Mouse (Mus musculus): ENCODE data around the gene Gpr156. TPM values are rescaled to one million over a fixed set of nuclear protein-coding genes. Genes with fewer than 3 reads are reported as not detected.

The Gpr156 gene
- polyA plus RNA-seq, 1 experiment from 2014 or later = 0.26 TPM

- peak; percentile 33 for TF ChIP-seq CTCF (IDR thresholded peaks at IDR 0.05)
- TF ChIP-seq EP300 (IDR thresholded peaks at IDR 0.05) = no peak
- Histone ChIP-seq H3K27me3 (replicated peaks; ENCODE audit: insufficient read depth, low read length) (no peaks in the 10 kb centered on the region), H3K9ac (replicated peaks; ENCODE audit: low read depth) (no peak overlapping the region), H3K4me1 (ENCODE audit: insufficient read depth, low read depth, low read length) (no peaks in the 10 kb centered on the region), H3K9me3 (ENCODE audit: low read length) (no peaks in the 10 kb centered on the region), H3K4me3 (ENCODE audit: low read depth, low read length) (no peak overlapping the region), H3K4me2 (replicated peaks; ENCODE audit: low read depth, low read length) (no peak overlapping the region), H3K36me3 (ENCODE audit: insufficient read depth, low read length) (no peaks in the 10 kb centered on the region), H3K27ac (ENCODE audit: low read length) (no peak overlapping the region)
- WGBS = 80% methylated on average over 2 of the region's 2 CpGs
- ATAC-seq = no peak
- no peak for DNase-seq (ENCODE audit: low spot score)
These were observed 13.3 kb downstream of the Gpr156 start for GRCm38 (mm10) chr16:37929626-37930025.

- Histone ChIP-seq H3K27ac (ENCODE audit: low read length) (no peak overlapping the region), H3K36me3 (ENCODE audit: insufficient read depth, low read length) (no peaks in the 10 kb centered on the region), H3K27me3 (replicated peaks; ENCODE audit: insufficient read depth, low read length) (no peaks in the 10 kb centered on the region), H3K9ac (replicated peaks; ENCODE audit: low read depth) (no peak overlapping the region), H3K4me1 (ENCODE audit: insufficient read depth, low read depth, low read length) (no peaks in the 10 kb centered on the region), H3K9me3 (ENCODE audit: low read length) (no peaks in the 10 kb centered on the region), H3K4me2 (replicated peaks; ENCODE audit: low read depth, low read length) (no peak overlapping the region), H3K4me3 (ENCODE audit: low read depth, low read length) (no peak overlapping the region)
- no peak for ATAC-seq
- no peak for DNase-seq (ENCODE audit: low spot score)
- TF ChIP-seq EP300 (IDR thresholded peaks at IDR 0.05) = no peak
- WGBS = 77% methylated on average over 2 of the region's 2 CpGs
These were observed 18.6 kb downstream of the Gpr156 start for GRCm38 (mm10) chr16:37934932-37935331.

- TF ChIP-seq EP300 (IDR thresholded peaks at IDR 0.05) (no peak), CTCF (IDR thresholded peaks at IDR 0.05) (no peak)
- Histone ChIP-seq H3K27me3 (replicated peaks; ENCODE audit: insufficient read depth, low read length) (no peaks in the 10 kb centered on the region), H3K36me3 (ENCODE audit: insufficient read depth, low read length) (no peaks in the 10 kb centered on the region), H3K9me3 (ENCODE audit: low read length) (no peaks in the 10 kb centered on the region), H3K4me1 (ENCODE audit: insufficient read depth, low read depth, low read length) (no peaks in the 10 kb centered on the region), H3K9ac (replicated peaks; ENCODE audit: low read depth) (no peak overlapping the region), H3K4me3 (ENCODE audit: low read depth, low read length) (no peak overlapping the region), H3K27ac (ENCODE audit: low read length) (no peak overlapping the region), H3K4me2 (replicated peaks; ENCODE audit: low read depth, low read length) (no peak overlapping the region)
- 76% methylated on average over 8 of the region's 8 CpGs for WGBS
- DNase-seq (ENCODE audit: low spot score) (no peak), ATAC-seq (no peak)
These were observed 21.0 kb downstream of the Gpr156 start for GRCm38 (mm10) chr16:37937276-37937675.

- peak; percentile 67 for ATAC-seq
- 59% methylated on average over 15 of the region's 17 CpGs for WGBS
- Histone ChIP-seq H3K36me3 (ENCODE audit: insufficient read depth, low read length) (no peaks in the 10 kb centered on the region), H3K4me3 (ENCODE audit: low read depth, low read length) (no peak overlapping the region), H3K4me2 (replicated peaks; ENCODE audit: low read depth, low read length) (no peak overlapping the region), H3K9me3 (ENCODE audit: low read length) (no peaks in the 10 kb centered on the region), H3K27ac (ENCODE audit: low read length) (no peak overlapping the region), H3K27me3 (replicated peaks; ENCODE audit: insufficient read depth, low read length) (no peaks in the 10 kb centered on the region), H3K4me1 (ENCODE audit: insufficient read depth, low read depth, low read length) (no peaks in the 10 kb centered on the region), H3K9ac (replicated peaks; ENCODE audit: low read depth) (no peak overlapping the region)
- TF ChIP-seq CTCF (IDR thresholded peaks at IDR 0.05) = no peak
- peak; percentile 64 for DNase-seq (ENCODE audit: low spot score)
These were observed 22.1 kb downstream of the Gpr156 start for GRCm38 (mm10) chr16:37938125-37939081.

GRCm38 (mm10) chr16:37939082-37939863 is 23.0 kb downstream of the Gpr156 start:
- Histone ChIP-seq H3K36me3 (ENCODE audit: insufficient read depth, low read length) (no peaks in the 10 kb centered on the region), H3K4me3 (ENCODE audit: low read depth, low read length) (no peak overlapping the region), H3K9ac (replicated peaks; ENCODE audit: low read depth) (no peak overlapping the region), H3K4me1 (ENCODE audit: insufficient read depth, low read depth, low read length) (no peaks in the 10 kb centered on the region), H3K27ac (ENCODE audit: low read length) (no peak overlapping the region), H3K27me3 (replicated peaks; ENCODE audit: insufficient read depth, low read length) (no peaks in the 10 kb centered on the region), H3K4me2 (replicated peaks; ENCODE audit: low read depth, low read length) (no peak overlapping the region), H3K9me3 (ENCODE audit: low read length) (no peaks in the 10 kb centered on the region)
- no peak for TF ChIP-seq CTCF (IDR thresholded peaks at IDR 0.05)
- ATAC-seq = no peak
- WGBS = 68% methylated on average over 11 of the region's 11 CpGs
- DNase-seq (ENCODE audit: low spot score) = no peak

GRCm38 (mm10) chr16:37940291-37940690 is 24.0 kb downstream of the Gpr156 start:
- Histone ChIP-seq H3K4me2 (replicated peaks; ENCODE audit: low read depth, low read length) (no peak overlapping the region), H3K36me3 (ENCODE audit: insufficient read depth, low read length) (no peaks in the 10 kb centered on the region), H3K27me3 (replicated peaks; ENCODE audit: insufficient read depth, low read length) (no peaks in the 10 kb centered on the region), H3K9ac (replicated peaks; ENCODE audit: low read depth) (no peak overlapping the region), H3K4me1 (ENCODE audit: insufficient read depth, low read depth, low read length) (no peaks in the 10 kb centered on the region), H3K27ac (ENCODE audit: low read length) (no peak overlapping the region), H3K9me3 (ENCODE audit: low read length) (no peaks in the 10 kb centered on the region), H3K4me3 (ENCODE audit: low read depth, low read length) (no peak overlapping the region)
- 81% methylated on average over 10 of the region's 10 CpGs for WGBS
- DNase-seq (ENCODE audit: low spot score) (peak; percentile 37), ATAC-seq (peak; percentile 67)
- TF ChIP-seq CTCF (IDR thresholded peaks at IDR 0.05) (no peak), EP300 (IDR thresholded peaks at IDR 0.05) (no peak)

All from lung, postnatal 0 days (tissue).